Mouse (Mus musculus): ENCODE results near the gene Gpr161. TPM values are rescaled to one million over a fixed set of nuclear protein-coding genes. Genes with fewer than 3 reads are reported as not detected.

The Gpr161 gene
- polyA plus RNA-seq, 1 experiment: 1.3 TPM

DNA sequence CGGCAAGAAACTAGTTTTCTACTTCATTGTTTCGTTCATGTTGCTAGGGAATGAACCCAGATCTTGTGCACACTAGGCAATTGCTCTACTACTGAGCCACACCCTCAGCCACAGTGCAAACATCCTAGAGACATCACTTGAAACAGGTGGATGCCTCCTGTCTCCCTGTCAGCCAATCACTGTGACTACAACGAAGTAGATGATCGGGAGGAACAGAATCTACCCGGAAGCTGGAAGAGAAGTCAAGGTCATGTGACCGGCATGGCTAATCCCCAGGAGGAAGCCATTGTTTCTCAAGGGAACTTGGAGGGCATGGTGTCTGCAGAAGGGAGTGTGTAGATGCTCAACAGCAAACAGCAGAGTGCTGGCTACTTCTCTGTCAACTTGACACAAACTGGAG lies 20.6 kb upstream of the Gpr161 start:
- no peak for DNase-seq
- no peaks in the 10 kb centered on the region for H3K36me3 ChIP-seq (ENCODE audit: control insufficient read depth, insufficient read depth, low read length)
- H3K4me1 ChIP-seq (replicated peaks; ENCODE audit: control insufficient read depth, insufficient read depth, low read length): no peaks in the 10 kb centered on the region
- no peak for TF ChIP-seq POLR2A (IDR thresholded peaks at IDR 0.05; ENCODE audit: control insufficient read depth, extremely low read depth, insufficient read depth, low read length, poor library complexity)
- TF ChIP-seq CTCF (IDR thresholded peaks at IDR 0.05; ENCODE audit: borderline replicate concordance, control insufficient read depth, extremely low read depth, insufficient read depth, low read length, poor library complexity): no peak
- 93% methylated on average over 6 of the region's 6 CpGs for WGBS
- no peaks in the 10 kb centered on the region for H3K27me3 ChIP-seq (ENCODE audit: control insufficient read depth, insufficient read depth, low read length)
- H3K27ac ChIP-seq (ENCODE audit: control insufficient read depth, insufficient read depth, low read length): no peak overlapping the region
- no peak overlapping the region for H3K4me3 ChIP-seq (ENCODE audit: control insufficient read depth, insufficient read depth, low read length)

DNA sequence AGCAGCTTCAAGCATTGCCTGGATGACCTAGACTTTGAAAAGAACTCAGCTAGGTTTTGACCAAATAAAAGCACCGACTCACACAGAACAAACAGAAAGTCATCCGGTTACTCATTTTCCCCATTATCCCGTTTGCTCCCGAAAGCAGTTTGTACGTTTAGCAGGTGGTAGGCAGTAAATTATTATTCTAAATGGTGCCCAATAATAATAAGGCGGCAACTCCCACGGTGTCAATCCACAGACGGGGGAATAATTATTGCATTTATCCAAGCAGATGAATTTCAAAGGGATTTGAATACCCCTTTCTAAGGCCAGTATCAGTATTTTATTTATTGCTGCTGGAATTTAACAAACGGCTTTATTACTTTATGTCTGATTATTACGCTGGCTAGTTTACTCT lies 14.8 kb upstream of the Gpr161 start:
- Histone ChIP-seq H3K27ac (ENCODE audit: control insufficient read depth, insufficient read depth, low read length) (no peak overlapping the region), H3K4me1 (replicated peaks; ENCODE audit: control insufficient read depth, insufficient read depth, low read length) (peaks cover 8% of the 10 kb centered on the region), H3K4me3 (ENCODE audit: control insufficient read depth, insufficient read depth, low read length) (no peak overlapping the region), H3K27me3 (ENCODE audit: control insufficient read depth, insufficient read depth, low read length) (peaks cover 2% of the 10 kb centered on the region), H3K36me3 (ENCODE audit: control insufficient read depth, insufficient read depth, low read length) (no peaks in the 10 kb centered on the region)
- TF ChIP-seq POLR2A (IDR thresholded peaks at IDR 0.05; ENCODE audit: control insufficient read depth, extremely low read depth, insufficient read depth, low read length, poor library complexity) (no peak), CTCF (IDR thresholded peaks at IDR 0.05; ENCODE audit: borderline replicate concordance, control insufficient read depth, extremely low read depth, insufficient read depth, low read length, poor library complexity) (no peak)
- DNase-seq: no peak
- 93% methylated on average over 10 of the region's 10 CpGs for WGBS

DNA sequence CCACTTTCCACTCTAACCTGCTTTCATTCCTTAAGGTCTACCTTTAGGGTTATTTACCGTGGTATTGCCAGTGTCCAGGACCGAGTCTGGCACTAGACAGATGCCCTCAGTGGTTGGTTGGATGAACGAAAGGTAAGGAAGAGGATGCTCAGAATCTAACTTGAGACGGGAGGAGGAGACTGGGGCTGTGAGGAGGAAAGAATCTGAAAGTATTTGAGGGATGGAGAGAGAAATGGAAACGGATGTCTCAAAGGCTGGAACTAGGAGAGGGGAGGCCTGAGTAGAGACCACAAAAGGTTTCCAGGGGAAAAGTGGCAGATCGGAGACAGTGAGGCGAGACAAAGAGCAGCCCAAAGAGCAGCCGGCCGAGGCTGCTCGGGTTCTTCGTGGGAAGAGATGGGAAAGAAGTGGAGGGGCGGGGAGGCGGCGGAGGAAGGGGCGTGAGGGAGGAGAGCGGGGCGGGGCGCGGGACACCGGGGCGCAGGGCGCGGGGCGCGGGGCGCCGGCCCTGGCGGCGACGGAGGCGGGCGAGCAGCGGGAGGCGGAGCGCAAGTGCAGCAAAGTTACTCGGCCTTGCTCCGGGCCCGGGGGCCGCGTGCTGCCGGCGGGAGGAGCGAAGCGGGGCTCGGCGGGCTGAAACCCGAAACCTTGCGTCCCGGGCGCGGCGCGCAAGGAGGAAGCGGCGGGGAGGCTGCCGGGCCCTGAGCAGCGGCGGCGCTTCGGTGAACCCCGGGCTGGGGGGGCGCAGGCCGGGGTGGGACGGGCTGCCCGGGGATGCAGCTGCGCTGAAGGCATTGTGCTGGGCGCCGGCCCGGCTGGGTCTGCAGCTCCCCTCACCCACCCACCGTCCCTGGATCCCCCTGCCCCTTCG lies 14.0 kb upstream of the Gpr161 start:
- no peak for TF ChIP-seq POLR2A (IDR thresholded peaks at IDR 0.05; ENCODE audit: control insufficient read depth, extremely low read depth, insufficient read depth, low read length, poor library complexity)
- TF ChIP-seq CTCF (IDR thresholded peaks at IDR 0.05; ENCODE audit: borderline replicate concordance, control insufficient read depth, extremely low read depth, insufficient read depth, low read length, poor library complexity): no peak
- peak overlapping the region; percentile 49 for H3K4me3 ChIP-seq (ENCODE audit: control insufficient read depth, insufficient read depth, low read length)
- H3K4me1 ChIP-seq (replicated peaks; ENCODE audit: control insufficient read depth, insufficient read depth, low read length): peaks cover 8% of the 10 kb centered on the region
- H3K36me3 ChIP-seq (ENCODE audit: control insufficient read depth, insufficient read depth, low read length): no peaks in the 10 kb centered on the region
- 3% methylated on average over 66 of the region's 71 CpGs for WGBS
- H3K27me3 ChIP-seq (ENCODE audit: control insufficient read depth, insufficient read depth, low read length): peaks cover 2% of the 10 kb centered on the region
- DNase-seq: peak; percentile 48
- H3K27ac ChIP-seq (ENCODE audit: control insufficient read depth, insufficient read depth, low read length): no peak overlapping the region

DNA sequence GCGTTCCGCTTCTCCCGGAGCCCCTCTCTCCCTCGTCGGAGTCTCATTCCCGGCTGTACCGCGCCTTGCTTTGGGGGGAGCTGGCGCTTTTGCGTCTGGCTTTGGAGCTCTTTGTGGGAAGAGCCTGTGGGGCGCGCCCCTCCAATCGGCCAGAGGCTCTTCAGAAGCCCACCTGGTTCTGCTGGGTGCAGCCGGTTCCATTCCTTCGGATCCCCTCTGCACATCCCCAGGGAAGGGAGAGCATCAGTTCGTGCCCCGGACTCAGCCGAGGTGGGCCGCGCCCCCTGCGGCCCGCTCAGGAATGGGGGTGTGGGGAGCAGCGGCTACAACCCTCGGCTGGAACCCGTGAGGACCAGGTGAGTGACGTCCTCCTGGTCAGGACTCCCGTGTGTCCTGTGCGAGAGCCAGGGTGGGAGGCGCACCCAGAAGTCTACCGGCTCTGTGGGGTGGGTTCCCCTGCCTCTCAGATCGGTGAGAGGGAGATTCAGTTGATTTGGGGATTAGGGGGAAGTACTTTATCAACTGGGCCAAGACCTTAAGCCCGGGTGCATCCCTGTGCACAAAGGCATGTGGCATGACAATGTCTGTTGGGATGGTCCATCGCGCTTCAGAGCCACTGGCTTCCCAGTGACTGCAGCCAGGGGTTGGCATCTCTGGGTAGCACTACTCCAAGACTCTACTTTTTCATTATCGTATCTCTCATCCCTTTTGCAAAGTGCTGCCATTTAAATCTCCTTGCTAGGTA lies 13.2 kb upstream of the Gpr161 start:
- DNase-seq: no peak
- peak overlapping the region; percentile 49 for H3K4me3 ChIP-seq (ENCODE audit: control insufficient read depth, insufficient read depth, low read length)

DNA sequence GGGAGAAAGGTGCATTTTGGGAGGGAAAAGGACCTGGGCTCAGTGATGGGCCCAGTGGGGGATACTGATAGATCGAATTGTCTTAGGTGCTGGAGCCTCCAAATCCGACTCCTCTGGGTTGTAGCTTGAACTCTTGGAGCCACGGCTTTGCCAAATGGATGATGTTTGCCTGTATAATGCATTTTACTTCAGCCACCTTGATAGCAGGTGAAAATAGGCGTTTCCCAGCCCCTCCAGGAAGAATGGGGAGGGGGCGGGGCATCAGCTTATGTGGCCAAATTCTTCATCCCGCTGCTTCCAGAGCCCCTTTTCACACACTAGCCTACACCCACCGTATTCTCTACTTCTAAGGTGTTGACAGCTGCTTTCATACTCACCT lies 12.6 kb upstream of the Gpr161 start:
- DNase-seq: no peak
- Histone ChIP-seq H3K4me3 (ENCODE audit: control insufficient read depth, insufficient read depth, low read length) (no peak overlapping the region), H3K27me3 (ENCODE audit: control insufficient read depth, insufficient read depth, low read length) (peaks cover 2% of the 10 kb centered on the region), H3K4me1 (replicated peaks; ENCODE audit: control insufficient read depth, insufficient read depth, low read length) (peaks cover 8% of the 10 kb centered on the region), H3K27ac (ENCODE audit: control insufficient read depth, insufficient read depth, low read length) (no peak overlapping the region), H3K36me3 (ENCODE audit: control insufficient read depth, insufficient read depth, low read length) (no peaks in the 10 kb centered on the region)
- no peak for TF ChIP-seq POLR2A (IDR thresholded peaks at IDR 0.05; ENCODE audit: control insufficient read depth, extremely low read depth, insufficient read depth, low read length, poor library complexity)
- no peak for TF ChIP-seq CTCF (IDR thresholded peaks at IDR 0.05; ENCODE audit: borderline replicate concordance, control insufficient read depth, extremely low read depth, insufficient read depth, low read length, poor library complexity)
- 92% methylated on average over 7 of the region's 7 CpGs for WGBS

More for the DNA sequence above, 13.2 kb upstream of the Gpr161 start:
- no peak for TF ChIP-seq CTCF (IDR thresholded peaks at IDR 0.05; ENCODE audit: borderline replicate concordance, control insufficient read depth, extremely low read depth, insufficient read depth, low read length, poor library complexity)
- no peak for TF ChIP-seq POLR2A (IDR thresholded peaks at IDR 0.05; ENCODE audit: control insufficient read depth, extremely low read depth, insufficient read depth, low read length, poor library complexity)
- no peaks in the 10 kb centered on the region for H3K36me3 ChIP-seq (ENCODE audit: control insufficient read depth, insufficient read depth, low read length)
- peaks cover 8% of the 10 kb centered on the region for H3K4me1 ChIP-seq (replicated peaks; ENCODE audit: control insufficient read depth, insufficient read depth, low read length)
- H3K27me3 ChIP-seq (ENCODE audit: control insufficient read depth, insufficient read depth, low read length): peaks cover 2% of the 10 kb centered on the region
- no peak overlapping the region for H3K27ac ChIP-seq (ENCODE audit: control insufficient read depth, insufficient read depth, low read length)
- 9% methylated on average over 35 of the region's 35 CpGs for WGBS

DNA sequence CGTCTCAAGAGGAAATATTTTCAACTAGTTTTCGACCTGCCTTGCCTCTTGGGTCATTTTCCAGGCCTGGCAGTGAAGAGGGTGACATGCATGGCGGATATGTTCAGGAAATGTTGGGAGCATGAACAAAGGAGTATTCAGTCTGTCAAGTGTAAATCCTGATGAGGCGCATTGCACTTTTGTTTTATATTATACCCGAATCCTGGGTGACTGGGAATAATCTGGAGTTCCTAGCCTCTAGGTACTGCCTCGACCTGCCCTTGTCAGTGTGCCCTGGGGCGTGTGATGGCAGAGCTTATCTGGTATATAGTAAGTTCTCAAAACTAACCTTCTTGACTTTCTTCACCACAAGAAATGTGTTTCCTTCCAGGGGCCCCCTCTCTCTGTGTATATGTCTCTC lies 11.5 kb upstream of the Gpr161 start:
- TF ChIP-seq CTCF (IDR thresholded peaks at IDR 0.05; ENCODE audit: borderline replicate concordance, control insufficient read depth, extremely low read depth, insufficient read depth, low read length, poor library complexity) (no peak), POLR2A (IDR thresholded peaks at IDR 0.05; ENCODE audit: control insufficient read depth, extremely low read depth, insufficient read depth, low read length, poor library complexity) (no peak)
- H3K27ac ChIP-seq (ENCODE audit: control insufficient read depth, insufficient read depth, low read length): no peak overlapping the region
- H3K36me3 ChIP-seq (ENCODE audit: control insufficient read depth, insufficient read depth, low read length): no peaks in the 10 kb centered on the region
- 80% methylated on average over 7 of the region's 7 CpGs for WGBS
- H3K4me1 ChIP-seq (replicated peaks; ENCODE audit: control insufficient read depth, insufficient read depth, low read length): peaks cover 8% of the 10 kb centered on the region
- H3K27me3 ChIP-seq (ENCODE audit: control insufficient read depth, insufficient read depth, low read length): peaks cover 2% of the 10 kb centered on the region
- no peak overlapping the region for H3K4me3 ChIP-seq (ENCODE audit: control insufficient read depth, insufficient read depth, low read length)
- DNase-seq: no peak
